Mouse (Mus musculus): ENCODE measurements at regions not wholly inside any gene's neighbourhood (a gene's known extent, or its start where the extent isn't known, plus 50 kb on each side); places are given as distances from the start of the nearest gene placed in this dataset.

DNA sequence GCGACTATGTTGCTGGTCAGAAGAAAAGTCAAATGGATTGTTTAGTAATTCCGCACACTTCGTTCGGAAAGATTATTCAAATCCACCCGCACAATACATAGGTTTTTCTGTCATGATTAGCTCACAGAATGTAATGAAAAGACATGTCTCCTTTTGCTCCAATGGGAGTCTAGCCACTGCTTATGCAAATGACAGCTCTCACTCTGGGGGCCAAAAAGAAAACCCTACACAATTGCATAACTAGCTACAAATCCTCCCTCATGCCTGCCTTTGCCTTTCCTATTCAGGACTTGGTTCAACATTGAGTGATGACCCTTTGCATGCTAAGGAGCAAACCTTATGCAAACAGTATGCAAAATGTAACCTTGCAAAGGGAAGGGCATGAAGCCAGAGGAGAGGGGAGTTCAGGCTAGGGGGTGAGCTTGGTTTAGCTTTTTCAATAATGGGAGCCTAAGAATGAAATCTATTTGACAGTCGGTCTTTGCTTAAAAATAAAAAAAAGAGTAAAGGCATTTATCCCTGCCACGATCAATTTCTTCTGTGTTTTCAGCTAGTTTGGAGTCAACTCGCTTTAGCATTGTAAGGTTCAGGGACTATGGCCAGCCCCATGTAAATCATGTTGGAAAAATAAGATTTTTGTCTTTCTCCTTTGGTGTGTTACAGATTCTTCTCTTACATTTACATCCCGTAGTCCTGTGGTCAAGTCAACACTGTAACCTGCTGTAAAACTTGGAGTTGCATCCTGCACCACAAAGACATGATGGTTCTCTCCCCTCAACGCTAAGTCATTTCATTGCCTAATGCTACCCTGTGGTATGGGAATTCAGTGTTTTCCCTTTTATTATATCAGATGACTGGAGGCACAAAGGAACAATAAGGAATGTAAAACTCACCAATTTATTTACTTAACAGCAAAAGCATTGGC is 119.6 kb upstream of the Ndst3 start:
- no peak overlapping the region for H3K27ac ChIP-seq (ENCODE audit: insufficient read depth, low read depth)
- no peaks in the 10 kb centered on the region for H3K4me1 ChIP-seq (ENCODE audit: control insufficient read depth in 1 of 2, insufficient read depth in 2 of 2)
- no peak overlapping the region for H3K4me2 ChIP-seq (ENCODE audit: insufficient read depth, low read depth, poor library complexity, severe bottlenecking)
- no peaks in the 10 kb centered on the region for H3K9me3 ChIP-seq (replicated peaks; ENCODE audit: low read length)
- no peak for DNase-seq (ENCODE audit: extremely low read depth)
- no peak for TF ChIP-seq MAZ (IDR thresholded peaks at IDR 0.05; ENCODE audit: low read depth, low read length)
- dilution Hi-C loops (cut with MboI; ENCODE audit: extremely low pct_ligation_motif_present, extremely low pct_unique_long_range_greater_than_20kb, low sequenced_read_pairs) (no loop called here), in situ Hi-C loops (cut with MboI; ENCODE audit: low pct_ligation_motif_present, low pct_unique_long_range_greater_than_20kb, low sequenced_read_pairs) (no loop called here)
- no peak overlapping the region for H3K4me3 ChIP-seq (replicated peaks in 1 of 3; ENCODE audit: low read depth in 2 of 3, low read length in 2 of 3, poor library complexity in 1 of 3)
- H3K79me2 ChIP-seq (replicated peaks; ENCODE audit: control insufficient read depth, extremely low read depth, insufficient read depth, poor library complexity, severe bottlenecking) = no peaks in the 10 kb centered on the region
- no peak overlapping the region for H3K9ac ChIP-seq (ENCODE audit: insufficient read depth, low read depth)
- no peaks in the 10 kb centered on the region for H3K36me3 ChIP-seq (replicated peaks in 1 of 2; ENCODE audit: control insufficient read depth in 1 of 2, insufficient read depth in 1 of 2, low read length in 1 of 2)
- H3K27me3 ChIP-seq (replicated peaks) = no peaks in the 10 kb centered on the region

DNA sequence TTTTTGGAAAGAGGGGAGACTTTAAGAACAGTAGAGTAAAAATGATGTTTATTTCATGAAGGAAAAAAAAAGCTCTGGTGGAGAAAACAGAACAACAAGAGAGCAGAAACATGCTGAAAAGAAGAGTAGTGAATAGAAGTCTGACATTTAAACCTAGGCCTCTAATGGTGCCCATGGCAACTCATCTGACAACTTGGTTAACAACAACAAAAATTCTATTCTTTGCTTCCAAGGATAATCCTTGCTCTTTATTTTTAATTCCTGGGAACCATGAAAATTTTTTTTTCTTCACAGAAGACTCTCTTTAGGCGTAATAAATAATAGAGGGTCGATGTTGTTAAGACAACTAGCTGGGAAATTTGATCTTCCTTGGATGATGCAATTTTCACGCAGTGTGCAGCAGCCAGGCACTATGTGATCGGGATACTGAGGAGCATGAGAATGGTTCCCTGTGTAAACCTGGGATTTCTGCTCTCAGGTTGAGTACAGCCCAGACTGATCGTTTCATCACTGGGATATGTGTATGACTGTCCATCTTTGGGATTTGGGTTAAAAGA is 120.4 kb upstream of the Ndst3 start:
- DNase-seq (ENCODE audit: extremely low read depth) = no peak
- TF ChIP-seq MAFK (IDR thresholded peaks at IDR 0.05; ENCODE audit: insufficient replicate concordance, low read length) = no peak
- no peak for TF ChIP-seq ZKSCAN1 (IDR thresholded peaks at IDR 0.05; ENCODE audit: borderline replicate concordance, low read depth, low read length)
- no peak for TF ChIP-seq POLR2A (IDR thresholded peaks at IDR 0.05; ENCODE audit: low read depth, low read length)
- H3K27ac ChIP-seq (ENCODE audit: insufficient read depth, low read depth) = no peak overlapping the region
- no peak overlapping the region for H3K9ac ChIP-seq (ENCODE audit: insufficient read depth, low read depth)
- no peak overlapping the region for H3K4me3 ChIP-seq (replicated peaks in 1 of 3; ENCODE audit: low read depth in 2 of 3, low read length in 2 of 3, poor library complexity in 1 of 3)
- dilution Hi-C loops (cut with MboI; ENCODE audit: extremely low pct_ligation_motif_present, extremely low pct_unique_long_range_greater_than_20kb, low sequenced_read_pairs) (no loop called here), in situ Hi-C loops (cut with MboI; ENCODE audit: low pct_ligation_motif_present, low pct_unique_long_range_greater_than_20kb, low sequenced_read_pairs) (no loop called here)
- no peaks in the 10 kb centered on the region for H3K27me3 ChIP-seq (replicated peaks)
- H3K4me2 ChIP-seq (ENCODE audit: insufficient read depth, low read depth, poor library complexity, severe bottlenecking) = no peak overlapping the region
- no peaks in the 10 kb centered on the region for H3K36me3 ChIP-seq (replicated peaks in 1 of 2; ENCODE audit: control insufficient read depth in 1 of 2, insufficient read depth in 1 of 2, low read length in 1 of 2)
- H3K4me1 ChIP-seq (ENCODE audit: control insufficient read depth in 1 of 2, insufficient read depth in 2 of 2) = no peaks in the 10 kb centered on the region
- no peaks in the 10 kb centered on the region for H3K9me3 ChIP-seq (replicated peaks; ENCODE audit: low read length)
- H3K79me2 ChIP-seq (replicated peaks; ENCODE audit: control insufficient read depth, extremely low read depth, insufficient read depth, poor library complexity, severe bottlenecking) = no peaks in the 10 kb centered on the region

DNA sequence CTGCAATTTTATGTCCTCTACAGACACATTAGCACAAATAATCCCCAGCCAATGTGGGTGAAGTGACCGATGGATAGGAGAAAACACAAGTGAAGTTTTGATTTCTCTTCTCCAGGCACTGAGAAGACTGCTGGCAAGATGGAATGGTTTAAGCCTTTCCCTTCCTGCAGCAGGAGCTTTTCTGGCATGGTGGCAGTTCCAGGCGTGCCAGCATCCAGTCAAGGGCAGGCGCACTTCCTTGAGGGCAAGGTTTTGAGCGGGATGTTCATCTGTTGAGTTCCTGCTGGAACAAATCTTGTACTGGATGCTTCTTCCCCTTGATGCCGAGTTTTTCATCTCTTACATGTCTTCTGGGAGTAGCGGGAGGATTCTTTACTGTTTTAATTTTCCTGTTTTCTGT is 138.1 kb upstream of the Ndst3 start:
- Histone ChIP-seq H3K27ac (ENCODE audit: insufficient read depth, low read depth) (no peak overlapping the region), H3K79me2 (replicated peaks; ENCODE audit: control insufficient read depth, extremely low read depth, insufficient read depth, poor library complexity, severe bottlenecking) (no peaks in the 10 kb centered on the region), H3K4me3 (replicated peaks in 1 of 3; ENCODE audit: low read depth in 2 of 3, low read length in 2 of 3, poor library complexity in 1 of 3) (no peak overlapping the region), H3K4me2 (ENCODE audit: insufficient read depth, low read depth, poor library complexity, severe bottlenecking) (no peak overlapping the region), H3K36me3 (replicated peaks in 1 of 2; ENCODE audit: control insufficient read depth in 1 of 2, insufficient read depth in 1 of 2, low read length in 1 of 2) (no peaks in the 10 kb centered on the region), H3K27me3 (replicated peaks) (no peaks in the 10 kb centered on the region), H3K4me1 (ENCODE audit: control insufficient read depth in 1 of 2, insufficient read depth in 2 of 2) (peaks cover 2% of the 10 kb centered on the region in 2 experiments; a peak in 1 of 4 replicates), H3K9ac (ENCODE audit: insufficient read depth, low read depth) (no peak overlapping the region), H3K9me3 (replicated peaks; ENCODE audit: low read length) (no peaks in the 10 kb centered on the region)
- TF ChIP-seq JUN (IDR thresholded peaks at IDR 0.05; ENCODE audit: insufficient read depth, low read depth, low read length) = no peak
- no peak for TF ChIP-seq TCF12 (IDR thresholded peaks at IDR 0.05; ENCODE audit: low read depth, low read length)
- TF ChIP-seq IRF4 (IDR thresholded peaks at IDR 0.05; ENCODE audit: low read depth, low read length) = no peak
- TF ChIP-seq MAZ (IDR thresholded peaks at IDR 0.05; ENCODE audit: low read depth, low read length) = no peak
- TF ChIP-seq BHLHE40 (IDR thresholded peaks at IDR 0.05; ENCODE audit: low read depth, low read length) = no peak
- no peak for TF ChIP-seq RCOR1 (conservative IDR thresholded peaks at IDR 0.05; ENCODE audit: low read depth, low read length)
- TF ChIP-seq MAX (IDR thresholded peaks at IDR 0.05; ENCODE audit: low read length) = no peak
- TF ChIP-seq SIN3A (IDR thresholded peaks at IDR 0.05; ENCODE audit: low read length) = no peak
- TF ChIP-seq CTCF (conservative IDR thresholded peaks at IDR 0.05 in 1 of 2, IDR thresholded peaks at IDR 0.05 in 1 of 2; ENCODE audit: low read depth in 2 of 2, low read length in 2 of 2) = no peak
- no peak for TF ChIP-seq MAFK (IDR thresholded peaks at IDR 0.05; ENCODE audit: insufficient replicate concordance, low read length)
- TF ChIP-seq ZMIZ1 (IDR thresholded peaks at IDR 0.05; ENCODE audit: low read depth, low read length) = no peak
- no peak for TF ChIP-seq SMC3 (IDR thresholded peaks at IDR 0.05; ENCODE audit: low read depth, low read length)
- no peak for TF ChIP-seq JUND (conservative IDR thresholded peaks at IDR 0.05; ENCODE audit: low read depth, low read length)
- no peak for TF ChIP-seq PAX5 (IDR thresholded peaks at IDR 0.05; ENCODE audit: low read length)
- TF ChIP-seq ETS1 (conservative IDR thresholded peaks at IDR 0.05; ENCODE audit: low read depth, low read length) = no peak
- no peak for TF ChIP-seq POLR2AphosphoS2 (IDR thresholded peaks at IDR 0.05; ENCODE audit: low read depth, low read length)
- TF ChIP-seq GABPA (IDR thresholded peaks at IDR 0.05; ENCODE audit: insufficient replicate concordance, low read depth, low read length) = no peak
- no peak for TF ChIP-seq NELFE (IDR thresholded peaks at IDR 0.05; ENCODE audit: low read depth, low read length)
- TF ChIP-seq UBTF (IDR thresholded peaks at IDR 0.05; ENCODE audit: low read depth, low read length) = no peak
- TF ChIP-seq E2F4 (IDR thresholded peaks at IDR 0.05; ENCODE audit: insufficient replicate concordance, low read depth, low read length) = no peak
- no peak for DNase-seq (ENCODE audit: extremely low read depth)
- in situ Hi-C loops (cut with MboI; ENCODE audit: low pct_ligation_motif_present, low pct_unique_long_range_greater_than_20kb, low sequenced_read_pairs) = no loop called here
- dilution Hi-C loops (cut with MboI; ENCODE audit: extremely low pct_ligation_motif_present, extremely low pct_unique_long_range_greater_than_20kb, low sequenced_read_pairs) = no loop called here
